Comparison of ENCODE assay signal across 9 mouse cellular contexts in genomic region chr4:103314526-103314910, GRCm38 (mm10). TPM values are rescaled to one million over a fixed set of nuclear protein-coding genes. Genes with fewer than 3 reads are reported as not detected.
DNase-seq lines count a peak whose midpoint lies in the region; ATAC-seq lines count a peak whose summit lies in the region.
"Had no signal": no experiment of that assay in that cellular context is flagged by ENCODE, and none has a peak within 500 bp of the region (broad histone marks: within the 10 kb centered on the region; RNA-seq: fewer than 3 reads in every experiment).

No protein-coding gene starts in this region.

- H3K27ac ChIP-seq in brown adipose tissue, adult 24 weeks (replicated peaks; ENCODE audit: low read depth, low read length), result no peak overlapping the region
- no peak overlapping the region for H3K27ac ChIP-seq in hindbrain, embryonic 12.5 days

- H3K4me3 ChIP-seq in brown adipose tissue, adult 24 weeks (ENCODE audit: insufficient read depth, low read depth, low read length), result peak overlapping the region; percentile 75; the same call in 1 of the 2 replicates
- no peak overlapping the region for H3K4me3 ChIP-seq in hindbrain, embryonic 12.5 days

- no peaks in the 10 kb centered on the region for H3K27me3 ChIP-seq in hindbrain, embryonic 12.5 days

- no peaks in the 10 kb centered on the region for H3K36me3 ChIP-seq in hindbrain, embryonic 12.5 days

- DNase-seq in adrenal gland, postnatal 14 days, result peak; percentile 18
- no peak for DNase-seq in adrenal gland, adult 8-10 months
- DNase-seq in lung, postnatal 10 days, result peak; percentile 50
- no peak for DNase-seq in spleen, adult 18-20 months
- no peak for DNase-seq in layer of hippocampus, postnatal 10 days (ENCODE audit: low spot score in 2 of 2)
- no peak for DNase-seq in cerebellum, postnatal 25 days

- H3K9ac ChIP-seq in hindbrain, embryonic 12.5 days, result no peak overlapping the region

- H3K9me3 ChIP-seq in hindbrain, embryonic 12.5 days (replicated peaks), result no peaks in the 10 kb centered on the region

- ATAC-seq in hindbrain, embryonic 12.5 days (ENCODE audit: low FRiP score), result no peak

- no peaks in the 10 kb centered on the region for H3K4me1 ChIP-seq in brown adipose tissue, adult 24 weeks (ENCODE audit: control insufficient read depth, insufficient read depth, insufficient read length, low read length)
- H3K4me1 ChIP-seq in hindbrain, embryonic 12.5 days, result peaks cover 4% of the 10 kb centered on the region

- peak overlapping the region; percentile 60 for H3K4me2 ChIP-seq in hindbrain, embryonic 12.5 days (replicated peaks)

- WGBS in hindbrain, embryonic 12.5 days, result 45% methylated on average over 3 of the region's 3 CpGs

RNA-seq across cellular contexts. Expression of gene Oma1, which starts 0.9 kb away (rescaled TPM):
- 14.9 and 15.2 TPM in 2 replicates for total RNA-seq in adrenal gland, postnatal 14 days (2021)
- 10 to 100 TPM; 20.8 to 24.5 (median 21.4) TPM for total RNA-seq in adrenal gland, adult 8-10 months (2022)
- polyA plus RNA-seq in brown adipose tissue, adult 24 weeks (2012; ENCODE audit: insufficient read depth, insufficient read length, missing spikeins), result 10.6 and 10.7 TPM in 2 replicates
- polyA plus RNA-seq in hindbrain, embryonic 12.5 days (2016; fragmentation: Nextera tagmentation; extraction: Ambion mirVana), result 13.1 and 13.6 TPM in 2 replicates
- 1 to 10 TPM; 6.9 to 9.2 TPM for total RNA-seq in layer of hippocampus, postnatal 10 days (2021)

RNA-seq across cellular contexts. Expression of gene 4921539E11Rik, which starts 23.9 kb away (rescaled TPM):
- not detected in 2 replicates for total RNA-seq in adrenal gland, postnatal 14 days (2021)
- total RNA-seq in adrenal gland, adult 8-10 months (2022), result not detected
- polyA plus RNA-seq in brown adipose tissue, adult 24 weeks (2012; ENCODE audit: insufficient read depth, insufficient read length, missing spikeins), result not detected in 2 replicates
- polyA plus RNA-seq in hindbrain, embryonic 12.5 days (2016; fragmentation: Nextera tagmentation; extraction: Ambion mirVana), result not detected in 2 replicates
- total RNA-seq in layer of hippocampus, postnatal 10 days (2021), result not detected
- total RNA-seq: hematopoietic stem cell, adult 5-6 weeks had no signal

Comparison
In these comparisons a context has a peak if more than half of its experiments do, and no peak if none do; other contexts are left out.
1. DNase-seq: peak in adrenal gland, postnatal 14 days (single experiment) and lung, postnatal 10 days (single experiment); none in adrenal gland, adult 8-10 months (single experiment), spleen, adult 18-20 months (0 of 2), layer of hippocampus, postnatal 10 days (0 of 2) and cerebellum, postnatal 25 days (0 of 2).